Mouse (Mus musculus) liver, embryonic 14.5 days (tissue): ENCODE measurements at regions not wholly inside any gene's neighbourhood (a gene's known extent, or its start where the extent isn't known, plus 50 kb on each side); places are given as distances from the start of the nearest gene placed in this dataset.

Experiments used
- CTCF ChIP-seq: IDR thresholded peaks from 2 replicates; pipeline ENCODE4 v1.5.1; 2016; ENCODE audit warnings: antibody characterized with exemption, low read depth, control low read depth
- EP300 ChIP-seq: IDR thresholded peaks from 2 replicates; pipeline ENCODE4 v1.6.1; 2016; ENCODE audit warnings: antibody characterized with exemption, low read depth

- TF ChIP-seq EP300 (no peak), CTCF (no peak)
These were observed 159.6 kb upstream of the Nlrp1b start for GRCm38 (mm10) chr11:71390151-71390550.
